Mouse (Mus musculus) liver, embryonic 14.5 days (tissue): ENCODE measurements around the gene Slc45a2.

ENCODE experiments used
- CTCF ChIP-seq: IDR thresholded peaks from 2 replicates; pipeline ENCODE4 v1.5.1; 2016; ENCODE audit warnings: antibody characterized with exemption, low read depth, control low read depth
- EP300 ChIP-seq: IDR thresholded peaks from 2 replicates; pipeline ENCODE4 v1.6.1; 2016; ENCODE audit warnings: antibody characterized with exemption, low read depth

GRCm38 (mm10) chr15:10991566-10991965, 9.0 kb upstream of the Slc45a2 start:
- TF ChIP-seq CTCF (no peak), EP300 (no peak)
